Mouse (Mus musculus) kidney, postnatal 4 days (tissue): ENCODE measurements around the gene Trmt61a.
"Not testable (repeated sequence)": the region's sequence is repeated elsewhere in the genome, so short reads cannot be mapped to it uniquely, and the experiment has no call there.

Experiments used
- DNase-seq, 2 experiments: peaks; one replicate each; pipeline ENCODE4 v3.0.0; 2021; ENCODE audit warnings: mixed read lengths in 2 of 2

Trmt61a gene

GRCm38 (mm10) chr12:111677882-111678669 lies at the start of gene Trmt61a:
Gene Trmt61a, plus strand, starts transcription at chr12:111678105.
- peak; percentile 93 to 95 for DNase-seq

DNA sequence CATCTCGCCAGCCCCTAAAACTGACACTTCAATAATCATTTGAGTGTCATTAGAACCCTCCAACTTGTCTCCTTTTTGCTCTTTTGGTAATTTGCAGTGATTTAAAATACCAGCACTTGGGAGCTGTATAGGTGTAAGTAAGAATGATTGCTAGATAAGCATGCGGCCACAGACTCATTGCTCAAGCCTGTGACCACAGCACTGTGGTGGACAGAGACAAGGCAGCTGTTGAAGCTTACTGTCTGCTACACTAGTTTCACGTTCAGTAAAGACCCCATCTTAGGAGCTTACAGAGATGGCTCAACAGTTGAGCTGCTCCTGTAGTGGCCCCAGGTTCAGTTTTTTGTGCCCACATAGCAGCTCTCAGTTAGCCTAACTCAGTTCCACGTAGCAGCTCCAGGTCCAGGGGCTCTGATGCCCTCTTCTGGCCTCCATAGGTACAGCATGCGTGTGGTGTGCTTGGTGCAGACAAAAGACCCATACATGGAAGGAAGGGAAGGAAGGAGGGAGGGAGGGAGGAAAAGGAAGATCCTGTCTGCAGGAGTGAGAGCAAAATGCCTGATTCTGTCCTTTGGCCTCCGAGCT lies 29.8 kb upstream of the Trmt61a start:
- peak; percentile 78 to 82 for DNase-seq

- no peak for DNase-seq
These were observed 25.0 kb upstream of the Trmt61a start for GRCm38 (mm10) chr12:111652953-111653352.

GRCm38 (mm10) chr12:111653434-111653833 lies 24.5 kb upstream of the Trmt61a start:
- peak; percentile 80 to 83 for DNase-seq

GRCm38 (mm10) chr12:111655695-111656094 lies 22.2 kb upstream of the Trmt61a start:
- DNase-seq: no peak

DNA sequence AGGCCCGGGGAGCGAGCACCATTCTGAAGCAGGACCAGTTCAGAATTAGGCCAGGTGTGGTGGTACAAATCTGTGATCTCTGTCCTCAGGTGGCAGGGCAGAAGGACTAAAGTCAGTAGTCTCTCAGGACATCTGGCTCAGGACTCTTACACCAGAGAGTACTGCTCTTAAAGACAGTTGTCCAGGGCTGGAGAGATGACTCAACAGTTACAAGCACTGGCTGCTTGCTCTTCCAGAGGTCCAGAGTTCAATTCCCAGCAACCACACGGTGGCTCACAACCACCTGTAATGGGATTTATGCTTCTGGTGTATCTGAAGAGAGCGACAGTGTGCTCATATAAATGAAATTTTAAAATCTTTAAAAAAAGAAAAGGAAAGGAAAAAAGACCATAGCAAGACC lies 18.6 kb upstream of the Trmt61a start:
- DNase-seq: no peak

DNA sequence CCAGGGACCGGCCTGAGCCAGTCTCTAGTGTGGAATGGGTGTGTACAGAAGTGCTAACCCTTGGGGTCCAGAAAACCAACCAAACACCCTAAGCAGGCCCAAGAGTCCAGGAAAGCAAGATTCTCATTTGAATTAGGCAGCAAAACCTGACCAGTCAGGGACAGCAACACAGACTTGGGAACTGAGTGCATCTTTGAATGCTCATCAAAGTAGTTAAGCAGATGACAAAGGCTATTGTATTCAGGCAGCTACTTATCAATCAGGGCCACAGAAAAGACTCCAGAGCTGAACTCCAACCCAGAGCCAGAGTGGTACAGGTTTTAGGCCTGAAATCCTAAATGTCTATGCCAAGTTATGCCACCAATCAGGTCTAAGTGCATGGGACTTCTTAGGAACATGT lies 17.3 kb upstream of the Trmt61a start:
- no peak for DNase-seq

DNA sequence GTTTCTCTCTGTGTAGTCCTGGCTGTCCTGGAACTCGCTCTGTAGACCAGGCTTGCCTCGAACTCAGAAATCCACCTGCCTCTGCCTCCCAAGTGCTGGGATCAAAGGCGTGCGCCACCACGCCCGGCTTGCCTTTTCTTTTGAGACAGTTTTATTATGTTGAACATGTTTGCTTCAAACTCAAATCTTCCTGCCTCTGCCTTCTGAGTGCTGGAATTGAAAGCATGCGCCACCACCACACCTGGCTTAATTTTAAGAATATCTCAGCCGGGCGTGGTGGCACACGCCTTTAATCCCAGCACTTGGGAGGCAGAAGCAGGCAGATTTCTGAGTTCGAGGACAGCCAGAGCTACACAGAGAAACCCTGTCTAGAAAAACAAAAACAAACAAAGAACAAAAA lies 16.4 kb upstream of the Trmt61a start:
- not testable (repeated sequence) for DNase-seq

DNA sequence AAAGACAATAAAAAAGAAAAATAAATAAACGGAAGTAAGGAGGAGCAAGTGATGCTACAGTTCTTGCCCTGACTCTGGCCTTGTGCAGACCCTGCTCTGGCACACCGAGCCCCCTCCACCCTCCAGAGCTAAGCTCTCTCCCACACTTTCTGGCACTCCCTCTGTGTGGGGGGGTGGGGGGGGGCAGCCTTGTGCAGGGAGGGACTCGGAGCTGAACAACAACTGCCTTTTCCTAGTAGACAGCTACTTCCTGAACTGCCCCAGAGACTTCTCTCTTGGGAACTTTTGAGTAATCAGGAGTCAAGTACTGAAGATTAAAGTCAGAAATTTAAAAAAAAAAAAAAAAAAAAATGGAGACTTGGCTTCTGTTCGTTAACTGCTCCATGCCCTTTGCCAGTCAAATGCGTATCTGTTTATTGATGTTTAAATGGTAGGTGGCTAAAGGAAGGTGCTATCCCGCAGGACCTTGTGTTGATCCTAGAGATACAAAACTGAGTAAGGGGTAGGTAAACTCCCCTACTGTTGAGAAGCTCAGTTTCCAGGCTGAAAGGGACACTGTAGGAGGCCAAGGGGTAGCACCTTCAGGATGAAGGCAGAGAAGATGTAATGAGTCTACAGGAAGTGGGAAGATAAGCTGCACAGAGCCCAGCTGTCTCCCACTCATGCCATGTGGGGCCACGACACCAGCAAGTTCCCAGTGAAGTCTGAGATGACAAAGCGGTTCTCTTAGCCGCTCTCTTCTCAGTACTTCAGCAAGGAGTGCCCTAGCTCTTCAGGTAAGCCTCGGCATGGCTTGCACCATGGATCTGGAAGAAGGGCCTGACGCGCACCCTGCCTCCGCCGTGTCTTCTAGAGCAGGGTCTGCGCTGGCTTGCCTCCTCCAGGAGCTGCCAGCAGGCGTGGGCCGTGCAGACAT lies 14.4 kb upstream of the Trmt61a start:
- DNase-seq: no peak

GRCm38 (mm10) chr12:111664144-111664634 lies 13.7 kb upstream of the Trmt61a start:
- DNase-seq: peak; percentile 76 to 81

DNA sequence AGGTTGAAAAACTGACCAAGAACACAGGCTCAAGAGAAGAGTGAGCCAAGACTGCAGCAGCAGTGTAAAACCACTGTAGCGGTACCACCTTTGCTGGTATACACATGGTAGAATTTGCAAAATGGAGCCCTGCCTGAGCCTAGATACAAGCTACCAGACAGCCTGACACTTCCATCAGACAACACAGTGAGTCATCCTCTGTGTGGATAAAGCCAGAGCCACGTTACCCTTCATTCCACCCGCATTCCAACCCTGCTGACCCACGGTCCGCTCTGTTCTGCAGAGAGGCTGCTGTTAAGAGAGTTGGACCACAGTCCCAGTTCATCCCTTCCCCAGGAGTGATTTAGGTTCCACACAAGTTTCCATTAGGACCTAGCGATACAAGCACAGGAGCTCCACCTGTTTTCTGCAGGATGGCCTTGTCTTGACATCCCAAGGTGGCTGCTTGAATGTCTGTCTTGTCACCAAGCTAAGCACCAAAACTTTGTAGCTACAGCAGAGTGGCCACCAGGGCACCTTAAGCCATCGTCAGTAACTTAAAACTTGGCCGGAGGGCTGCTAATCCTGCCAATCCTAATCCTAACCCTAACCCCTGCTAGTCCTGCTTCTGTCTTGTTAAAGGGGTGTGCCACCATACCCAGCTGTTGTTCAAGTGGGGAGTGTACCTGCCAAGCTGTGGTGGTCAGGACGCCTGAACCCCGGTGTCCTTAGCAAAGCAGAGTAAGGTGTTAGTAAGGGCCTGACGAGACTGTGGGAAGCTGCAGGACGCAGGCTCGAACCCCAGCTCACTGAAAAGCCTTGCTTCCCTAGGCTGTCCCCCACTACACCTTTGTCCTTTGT lies 12.6 kb upstream of the Trmt61a start:
- no peak for DNase-seq

DNA sequence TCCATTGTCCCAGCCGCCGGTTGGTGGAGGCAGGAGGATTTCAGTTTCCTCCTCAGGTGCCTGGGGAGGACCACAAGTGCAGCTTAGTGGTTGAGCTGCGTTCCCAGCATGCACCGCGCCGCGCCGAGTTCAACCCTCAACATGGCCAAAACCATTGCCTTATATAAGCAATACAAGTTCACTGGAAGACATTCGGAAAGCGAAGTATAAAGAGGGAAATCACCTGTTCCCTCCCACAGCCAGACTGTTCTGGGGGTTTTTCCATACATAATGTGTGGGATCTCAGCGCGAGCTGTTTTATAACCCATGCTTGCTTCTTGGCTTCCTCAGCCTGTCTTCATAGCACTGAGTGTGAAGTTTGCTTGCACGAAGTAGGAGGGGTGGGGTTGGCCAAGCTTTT lies 11.5 kb upstream of the Trmt61a start:
- DNase-seq: no peak

DNA sequence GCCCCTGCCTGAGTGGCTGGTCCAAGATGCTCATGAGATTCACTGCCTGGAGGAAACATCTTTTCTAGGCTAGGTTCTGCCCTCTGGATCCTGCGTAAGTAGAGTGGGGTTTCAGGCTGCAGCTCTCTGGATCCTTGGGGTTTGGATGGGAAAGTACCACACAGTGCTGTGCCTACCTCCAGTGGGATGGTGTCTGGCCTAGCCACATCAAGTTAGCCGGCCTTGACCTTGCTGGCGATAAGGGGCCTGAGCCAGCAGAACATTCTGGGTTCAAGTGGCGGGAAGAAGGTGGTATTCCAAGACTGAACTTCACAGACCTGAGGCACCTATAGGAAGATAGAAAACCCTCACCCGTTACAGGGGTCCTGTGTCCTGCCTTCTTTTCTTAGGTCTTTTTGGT lies 10.5 kb upstream of the Trmt61a start:
- no peak for DNase-seq

DNA sequence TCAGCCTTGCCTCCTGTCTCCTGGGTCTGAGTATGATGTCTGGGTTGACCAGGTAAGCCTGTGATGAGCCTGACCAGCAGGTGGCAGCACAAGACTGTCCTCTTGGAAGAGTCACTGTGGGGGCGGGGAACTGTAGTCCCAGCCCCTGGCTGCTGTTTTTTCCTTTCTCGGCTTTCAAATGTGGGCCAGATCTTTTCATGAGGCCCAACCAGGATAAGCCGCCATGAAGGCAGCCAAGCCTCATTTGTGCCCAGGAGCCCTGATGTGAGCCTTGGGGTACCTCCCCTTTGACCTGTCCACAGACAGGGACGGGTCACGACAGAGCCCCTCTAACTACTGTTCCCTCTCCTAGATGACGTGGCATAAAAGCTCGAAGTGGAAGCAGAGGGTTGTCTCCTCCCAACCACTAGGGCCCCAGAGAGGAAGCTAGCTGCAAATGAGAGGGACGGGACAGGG lies 9.4 kb upstream of the Trmt61a start:
- DNase-seq: peak; percentile 99 to 100

- peak in 1 of 2 experiments; percentile 58 for DNase-seq
These were observed 8.7 kb upstream of the Trmt61a start for GRCm38 (mm10) chr12:111669000-111669788.

DNA sequence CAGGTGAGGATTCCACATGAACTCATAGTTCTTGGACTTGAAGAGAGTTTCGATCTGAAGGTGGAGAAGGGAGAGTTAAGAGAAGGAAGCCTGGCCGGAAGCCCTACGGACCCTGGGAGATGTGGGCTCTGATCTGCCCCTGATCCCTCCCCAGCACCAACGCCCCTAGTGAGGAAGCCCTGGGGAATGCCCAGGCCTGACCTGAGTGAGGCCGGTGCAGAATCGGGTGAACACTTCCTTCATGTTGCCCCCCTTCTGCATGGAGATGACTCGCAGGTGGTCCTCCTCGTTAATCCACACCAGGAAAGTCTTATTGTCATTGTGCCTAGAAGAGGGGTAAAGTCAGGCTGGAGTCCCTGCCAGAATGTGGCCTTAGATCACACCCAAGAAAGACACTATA lies 7.9 kb upstream of the Trmt61a start:
- peak in 1 of 2 experiments; percentile 8 for DNase-seq

- DNase-seq: peak in 1 of 2 experiments; percentile 57
These were observed 7.4 kb upstream of the Trmt61a start for GRCm38 (mm10) chr12:111670371-111670971.

DNA sequence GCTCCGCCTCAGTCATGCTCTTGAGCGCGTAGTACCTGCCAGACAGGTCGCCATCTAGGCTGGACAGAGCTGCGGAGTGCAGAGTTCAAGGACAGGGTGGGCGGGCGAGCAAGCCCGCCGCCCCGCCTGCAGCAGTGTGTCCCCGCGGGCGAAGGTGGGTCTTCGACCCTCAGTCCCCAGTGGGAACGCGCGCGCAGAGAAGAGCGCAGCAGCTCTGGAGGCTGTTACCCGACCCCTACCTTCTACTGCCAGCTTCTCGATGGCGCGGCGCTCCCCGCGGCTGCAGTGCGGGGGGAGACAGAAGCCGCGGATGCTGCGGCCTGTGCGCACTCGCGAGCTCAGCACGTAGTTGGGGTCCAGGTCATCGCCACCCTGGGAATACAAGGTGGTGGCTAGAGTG lies 6.9 kb upstream of the Trmt61a start:
- peak in 1 of 2 experiments; percentile 43 for DNase-seq

GRCm38 (mm10) chr12:111671431-111671902 lies 6.4 kb upstream of the Trmt61a start:
- DNase-seq: peak; percentile 72 to 77

- DNase-seq: peak; percentile 81 to 87
These were observed 5.7 kb upstream of the Trmt61a start, which contains the start of gene Ckb for GRCm38 (mm10) chr12:111672176-111672575. Gene Ckb, minus strand, starts transcription at chr12:111672338.
